Mouse (Mus musculus) right cerebral cortex, postnatal 36 days (tissue): Measurements from ENCODE around the gene N4bp3.

Experiments
- DNase-seq, 2 experiments: peaks; one replicate each; pipeline ENCODE4 v3.0.0; 2022; ENCODE audit warnings: low spot score in 2 of 2, mixed read lengths in 1 of 2

The N4bp3 gene

GRCm38 (mm10) chr11:51597553-51597952 lies 53.1 kb downstream of the N4bp3 start:
- DNase-seq = no peak

- DNase-seq = no peak
Observed at GRCm38 (mm10) chr11:51595459-51596083, 55.1 kb downstream of the N4bp3 start.

GRCm38 (mm10) chr11:51594715-51595350 lies 55.8 kb downstream of the N4bp3 start:
- no peak for DNase-seq

DNA sequence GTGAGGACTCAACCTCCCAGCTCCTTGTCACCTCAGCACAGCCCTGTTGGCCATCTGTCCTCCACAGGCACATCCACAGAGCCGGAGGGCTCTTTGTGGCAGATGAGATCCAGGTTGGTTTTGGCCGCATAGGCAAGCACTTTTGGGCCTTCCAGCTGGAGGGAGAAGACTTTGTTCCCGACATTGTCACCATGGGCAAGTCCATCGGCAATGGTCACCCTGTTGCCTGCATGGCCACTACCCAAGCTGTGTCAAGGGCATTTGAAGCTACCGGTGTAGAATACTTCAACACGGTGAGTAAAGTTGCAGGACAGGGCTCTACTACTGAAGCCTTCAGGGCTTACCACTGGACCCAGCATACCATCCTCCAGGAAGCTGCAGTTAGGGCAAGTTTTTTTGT lies 56.8 kb downstream of the N4bp3 start:
- no peak for DNase-seq

GRCm38 (mm10) chr11:51593368-51593767 lies 57.3 kb downstream of the N4bp3 start:
- DNase-seq = no peak
